Mouse (Mus musculus) MEL (cell line): ENCODE results near the gene Taar8b.

Experiments
- TAL1 ChIP-seq: IDR thresholded peaks from 2 replicates; pipeline ENCODE4 v1.6.1; 2012; ENCODE audit warnings: mild to moderate bottlenecking, inconsistent platforms, low read length, moderate library complexity, mixed read lengths
- TCF12 ChIP-seq: IDR thresholded peaks from 2 replicates; pipeline ENCODE4 v1.6.1; 2014; ENCODE audit warnings: low read depth, mild to moderate bottlenecking, inconsistent platforms, low read length, improper control_type of control experiment, moderate library complexity

- TF ChIP-seq TAL1 (no peak), TCF12 (no peak)
These were observed 6.2 kb downstream of the Taar8b start for GRCm38 (mm10) chr10:24085936-24086335.
